Mouse (Mus musculus): ENCODE results near the gene Sycp2. TPM values are rescaled to one million over a fixed set of nuclear protein-coding genes. Genes with fewer than 3 reads are reported as not detected.

Gene Sycp2
- polyA plus RNA-seq, 1 experiment = 18.8 TPM

GRCm38 (mm10) chr2:178324818-178325217 is 82.7 kb downstream of the Sycp2 start:
- no peak overlapping the region for H3K4me3 ChIP-seq (ENCODE audit: control insufficient read depth, low read depth, low read length)
- no peaks in the 10 kb centered on the region for H3K27me3 ChIP-seq (ENCODE audit: control insufficient read depth, insufficient read depth, low read length)
- peaks cover 11% of the 10 kb centered on the region for H3K4me1 ChIP-seq (ENCODE audit: control insufficient read depth, insufficient read depth, low read length)
- no peaks in the 10 kb centered on the region for H3K36me3 ChIP-seq (ENCODE audit: control insufficient read depth, insufficient read depth, low read length)
- no peak overlapping the region for H3K27ac ChIP-seq (ENCODE audit: control insufficient read depth, insufficient read depth, low read depth, low read length)
- no peak for TF ChIP-seq POLR2A (IDR thresholded peaks at IDR 0.05; ENCODE audit: control insufficient read depth, low read depth, low read length)
- TF ChIP-seq CTCF (IDR thresholded peaks at IDR 0.05; ENCODE audit: control insufficient read depth, insufficient read depth, insufficient replicate concordance, low read depth, low read length) = no peak

- no peaks in the 10 kb centered on the region for H3K36me3 ChIP-seq (ENCODE audit: control insufficient read depth, insufficient read depth, low read length)
- no peaks in the 10 kb centered on the region for H3K27me3 ChIP-seq (ENCODE audit: control insufficient read depth, insufficient read depth, low read length)
- H3K27ac ChIP-seq (ENCODE audit: control insufficient read depth, insufficient read depth, low read depth, low read length) = no peak overlapping the region
- peaks cover 11% of the 10 kb centered on the region for H3K4me1 ChIP-seq (ENCODE audit: control insufficient read depth, insufficient read depth, low read length)
- no peak overlapping the region for H3K4me3 ChIP-seq (ENCODE audit: control insufficient read depth, low read depth, low read length)
- TF ChIP-seq POLR2A (IDR thresholded peaks at IDR 0.05; ENCODE audit: control insufficient read depth, low read depth, low read length) (no peak), CTCF (IDR thresholded peaks at IDR 0.05; ENCODE audit: control insufficient read depth, insufficient read depth, insufficient replicate concordance, low read depth, low read length) (no peak)
These were observed 83.1 kb downstream of the Sycp2 start for GRCm38 (mm10) chr2:178324410-178324809.

GRCm38 (mm10) chr2:178321271-178321670 is 86.2 kb downstream of the Sycp2 start:
- Histone ChIP-seq H3K27me3 (ENCODE audit: control insufficient read depth, insufficient read depth, low read length) (no peaks in the 10 kb centered on the region), H3K27ac (ENCODE audit: control insufficient read depth, insufficient read depth, low read depth, low read length) (no peak overlapping the region), H3K4me1 (ENCODE audit: control insufficient read depth, insufficient read depth, low read length) (no peaks in the 10 kb centered on the region), H3K4me3 (ENCODE audit: control insufficient read depth, low read depth, low read length) (no peak overlapping the region), H3K36me3 (ENCODE audit: control insufficient read depth, insufficient read depth, low read length) (no peaks in the 10 kb centered on the region)
- no peak for TF ChIP-seq POLR2A (IDR thresholded peaks at IDR 0.05; ENCODE audit: control insufficient read depth, low read depth, low read length)
- TF ChIP-seq CTCF (IDR thresholded peaks at IDR 0.05; ENCODE audit: control insufficient read depth, insufficient read depth, insufficient replicate concordance, low read depth, low read length) = no peak

- H3K4me1 ChIP-seq (ENCODE audit: control insufficient read depth, insufficient read depth, low read length) = no peaks in the 10 kb centered on the region
- TF ChIP-seq CTCF (IDR thresholded peaks at IDR 0.05; ENCODE audit: control insufficient read depth, insufficient read depth, insufficient replicate concordance, low read depth, low read length) (no peak), POLR2A (IDR thresholded peaks at IDR 0.05; ENCODE audit: control insufficient read depth, low read depth, low read length) (no peak)
- no peak overlapping the region for H3K27ac ChIP-seq (ENCODE audit: control insufficient read depth, insufficient read depth, low read depth, low read length)
- H3K36me3 ChIP-seq (ENCODE audit: control insufficient read depth, insufficient read depth, low read length) = no peaks in the 10 kb centered on the region
- H3K27me3 ChIP-seq (ENCODE audit: control insufficient read depth, insufficient read depth, low read length) = no peaks in the 10 kb centered on the region
- H3K4me3 ChIP-seq (ENCODE audit: control insufficient read depth, low read depth, low read length) = no peak overlapping the region
These were observed 87.7 kb downstream of the Sycp2 start for GRCm38 (mm10) chr2:178319766-178320165.

- H3K36me3 ChIP-seq (ENCODE audit: control insufficient read depth, insufficient read depth, low read length) = no peaks in the 10 kb centered on the region
- no peaks in the 10 kb centered on the region for H3K4me1 ChIP-seq (ENCODE audit: control insufficient read depth, insufficient read depth, low read length)
- no peak overlapping the region for H3K4me3 ChIP-seq (ENCODE audit: control insufficient read depth, low read depth, low read length)
- no peaks in the 10 kb centered on the region for H3K27me3 ChIP-seq (ENCODE audit: control insufficient read depth, insufficient read depth, low read length)
- no peak overlapping the region for H3K27ac ChIP-seq (ENCODE audit: control insufficient read depth, insufficient read depth, low read depth, low read length)
- TF ChIP-seq POLR2A (IDR thresholded peaks at IDR 0.05; ENCODE audit: control insufficient read depth, low read depth, low read length) (no peak), CTCF (IDR thresholded peaks at IDR 0.05; ENCODE audit: control insufficient read depth, insufficient read depth, insufficient replicate concordance, low read depth, low read length) (no peak)
These were observed 91.2 kb downstream of the Sycp2 start for GRCm38 (mm10) chr2:178316281-178316680.

- no peak overlapping the region for H3K4me3 ChIP-seq (ENCODE audit: control insufficient read depth, low read depth, low read length)
- TF ChIP-seq POLR2A (IDR thresholded peaks at IDR 0.05; ENCODE audit: control insufficient read depth, low read depth, low read length) (no peak), CTCF (IDR thresholded peaks at IDR 0.05; ENCODE audit: control insufficient read depth, insufficient read depth, insufficient replicate concordance, low read depth, low read length) (no peak)
These were observed 93.9 kb downstream of the Sycp2 start for GRCm38 (mm10) chr2:178313539-178313938.

GRCm38 (mm10) chr2:178304669-178305068 is 102.8 kb downstream of the Sycp2 start:
- Histone ChIP-seq H3K4me1 (ENCODE audit: control insufficient read depth, insufficient read depth, low read length) (no peaks in the 10 kb centered on the region), H3K27ac (ENCODE audit: control insufficient read depth, insufficient read depth, low read depth, low read length) (no peak overlapping the region), H3K36me3 (ENCODE audit: control insufficient read depth, insufficient read depth, low read length) (no peaks in the 10 kb centered on the region), H3K4me3 (ENCODE audit: control insufficient read depth, low read depth, low read length) (no peak overlapping the region), H3K27me3 (ENCODE audit: control insufficient read depth, insufficient read depth, low read length) (no peaks in the 10 kb centered on the region)
- TF ChIP-seq POLR2A (IDR thresholded peaks at IDR 0.05; ENCODE audit: control insufficient read depth, low read depth, low read length) (no peak), CTCF (IDR thresholded peaks at IDR 0.05; ENCODE audit: control insufficient read depth, insufficient read depth, insufficient replicate concordance, low read depth, low read length) (no peak)

More at GRCm38 (mm10) chr2:178313539-178313938, 93.9 kb downstream of the Sycp2 start:
- Histone ChIP-seq H3K27ac (ENCODE audit: control insufficient read depth, insufficient read depth, low read depth, low read length) (no peak overlapping the region), H3K27me3 (ENCODE audit: control insufficient read depth, insufficient read depth, low read length) (no peaks in the 10 kb centered on the region), H3K36me3 (ENCODE audit: control insufficient read depth, insufficient read depth, low read length) (no peaks in the 10 kb centered on the region), H3K4me1 (ENCODE audit: control insufficient read depth, insufficient read depth, low read length) (no peaks in the 10 kb centered on the region)

- H3K27ac ChIP-seq (ENCODE audit: control insufficient read depth, insufficient read depth, low read depth, low read length) = no peak overlapping the region
- no peaks in the 10 kb centered on the region for H3K4me1 ChIP-seq (ENCODE audit: control insufficient read depth, insufficient read depth, low read length)
- H3K36me3 ChIP-seq (ENCODE audit: control insufficient read depth, insufficient read depth, low read length) = no peaks in the 10 kb centered on the region
- no peak for TF ChIP-seq CTCF (IDR thresholded peaks at IDR 0.05; ENCODE audit: control insufficient read depth, insufficient read depth, insufficient replicate concordance, low read depth, low read length)
- TF ChIP-seq POLR2A (IDR thresholded peaks at IDR 0.05; ENCODE audit: control insufficient read depth, low read depth, low read length) = no peak
- H3K27me3 ChIP-seq (ENCODE audit: control insufficient read depth, insufficient read depth, low read length) = no peaks in the 10 kb centered on the region
- H3K4me3 ChIP-seq (ENCODE audit: control insufficient read depth, low read depth, low read length) = no peak overlapping the region
These were observed 103.3 kb downstream of the Sycp2 start for GRCm38 (mm10) chr2:178304188-178304529.

Measured in testis, adult 2 months (tissue).